Mouse (Mus musculus) cerebellum, adult 9-11 months (tissue): ENCODE results near the gene Gm3033.
"Not testable (repeated sequence)": the region's sequence is repeated elsewhere in the genome, so short reads cannot be mapped to it uniquely, and the experiment has no call there.

Experiments
- DNase-seq: peaks from one replicate; pipeline ENCODE4 v3.0.0; 2022

Gene Gm3033

DNA sequence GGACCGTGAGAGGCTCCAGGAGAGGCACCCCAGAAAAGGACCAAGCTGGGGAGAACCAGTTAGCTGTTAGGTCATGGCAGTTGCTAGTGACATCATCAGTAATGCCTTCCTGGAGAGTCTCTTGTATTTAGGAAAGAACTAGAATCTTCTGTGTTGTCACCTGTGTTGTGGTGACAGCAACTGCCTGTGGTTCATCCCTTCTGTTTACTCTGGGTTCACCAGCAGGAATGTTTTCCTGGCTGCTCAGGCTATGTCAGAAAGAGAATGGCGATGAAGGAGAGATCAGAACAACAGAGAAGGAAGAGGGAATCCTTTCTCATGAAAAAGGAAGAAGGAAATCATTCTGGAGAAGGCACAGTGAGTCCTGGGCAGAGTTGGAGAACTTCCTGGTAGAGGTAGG lies at the start of gene Gm3033:
TSS of gene Gm3033 (plus strand) at position 301 of the 400 bp plus-strand sequence.
- not testable (repeated sequence) for DNase-seq

DNA sequence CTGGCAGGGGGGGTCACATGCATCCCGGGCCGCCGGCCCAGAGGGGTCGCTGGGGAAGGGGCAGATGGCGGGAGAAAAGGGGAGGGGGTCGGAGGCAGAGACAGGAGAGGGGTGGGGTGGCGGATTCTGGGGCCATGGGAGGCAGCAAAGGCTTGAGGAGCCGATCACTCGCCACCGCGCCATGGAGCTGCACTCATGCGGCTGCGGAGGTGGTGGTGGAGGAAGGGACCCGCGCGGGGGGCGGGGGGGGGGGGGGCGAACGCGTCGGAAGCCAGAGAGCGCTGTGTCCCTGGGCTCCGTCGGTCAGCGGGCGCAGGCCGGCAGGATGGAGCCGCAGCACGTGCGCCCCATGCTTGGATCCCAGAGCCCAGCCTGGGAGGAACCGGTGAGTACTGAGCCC lies 36.3 kb upstream of the Gm3033 start, which contains the start of gene Gm3002:
TSS of gene Gm3002 (plus strand) at position 301 of the 400 bp plus-strand sequence.
- DNase-seq = not testable (repeated sequence)

DNA sequence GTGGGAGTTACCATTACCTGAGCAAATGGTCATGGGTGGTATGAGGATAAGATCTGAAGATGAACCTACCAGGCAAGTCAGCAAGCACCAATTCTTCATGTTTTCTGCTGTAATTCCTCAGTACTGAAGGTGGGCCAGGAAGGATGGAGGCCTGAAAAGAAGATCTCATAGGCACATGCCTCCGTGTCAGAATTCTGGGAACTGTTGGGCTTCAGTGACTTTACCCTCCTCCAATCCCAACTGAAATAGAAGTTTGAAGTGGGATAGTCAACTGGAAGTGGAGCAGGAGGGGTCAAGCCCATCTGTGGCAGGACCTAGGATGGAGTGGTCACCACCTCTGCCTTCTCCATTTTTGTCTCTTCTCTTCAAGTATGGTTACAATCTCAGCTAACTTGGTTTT lies 37.8 kb downstream of the Gm3033 start, which contains the start of gene Gm2916:
TSS of gene Gm2916 (plus strand) at position 301 of the 400 bp plus-strand sequence.
- not testable (repeated sequence) for DNase-seq
